Mouse (Mus musculus): ENCODE measurements around the gene Ugt1a7c. TPM values are rescaled to one million over a fixed set of nuclear protein-coding genes. Genes with fewer than 3 reads are reported as not detected.
"Not testable (repeated sequence)": the region's sequence is repeated elsewhere in the genome, so short reads cannot be mapped to it uniquely, and the experiment has no call there.

Gene Ugt1a7c
- polyA plus RNA-seq, 1 experiment from 2014 or later = 4.2 TPM

- Histone ChIP-seq H3K9me3 (peaks cover 30% of the 10 kb centered on the region), H3K27ac (no peak overlapping the region), H3K4me1 (no peaks in the 10 kb centered on the region), H3K9ac (no peak overlapping the region), H3K4me3 (no peak overlapping the region), H3K4me2 (no peak overlapping the region), H3K36me3 (no peaks in the 10 kb centered on the region), H3K27me3 (no peaks in the 10 kb centered on the region)
- 46% methylated on average over 4 of the region's 4 CpGs for WGBS
- no peak for ATAC-seq (ENCODE audit: insufficient number of reproducible peaks, low FRiP score, low TSS enrichment, low read depth)
These were observed 123.7 kb downstream of the Ugt1a7c start for GRCm38 (mm10) chr1:88218591-88218990.

- no peak for ATAC-seq (ENCODE audit: insufficient number of reproducible peaks, low FRiP score, low TSS enrichment, low read depth)
- Histone ChIP-seq H3K4me2 (no peak overlapping the region), H3K9ac (no peak overlapping the region), H3K9me3 (peaks cover 25% of the 10 kb centered on the region), H3K27ac (no peak overlapping the region), H3K36me3 (no peaks in the 10 kb centered on the region), H3K27me3 (no peaks in the 10 kb centered on the region), H3K4me3 (no peak overlapping the region), H3K4me1 (no peaks in the 10 kb centered on the region)
- WGBS = 16% methylated on average over 1 of the region's 1 CpGs
These were observed 124.2 kb downstream of the Ugt1a7c start for GRCm38 (mm10) chr1:88219054-88219453.

- H3K36me3 ChIP-seq = no peaks in the 10 kb centered on the region
- H3K9ac ChIP-seq = no peak overlapping the region
- ATAC-seq (ENCODE audit: insufficient number of reproducible peaks, low FRiP score, low TSS enrichment, low read depth) = no peak
- no peaks in the 10 kb centered on the region for H3K27me3 ChIP-seq
- no peak overlapping the region for H3K27ac ChIP-seq
- no peak overlapping the region for H3K4me2 ChIP-seq
- no peak overlapping the region for H3K4me3 ChIP-seq
- H3K9me3 ChIP-seq = peaks cover 16% of the 10 kb centered on the region
- H3K4me1 ChIP-seq = no peaks in the 10 kb centered on the region
These were observed 125.5 kb downstream of the Ugt1a7c start for GRCm38 (mm10) chr1:88220336-88220735.

GRCm38 (mm10) chr1:88222216-88222615 is 127.4 kb downstream of the Ugt1a7c start:
- Histone ChIP-seq H3K27ac (no peak overlapping the region), H3K4me2 (no peak overlapping the region), H3K36me3 (no peaks in the 10 kb centered on the region), H3K4me1 (no peaks in the 10 kb centered on the region), H3K9me3 (peaks cover 22% of the 10 kb centered on the region), H3K4me3 (no peak overlapping the region), H3K27me3 (no peaks in the 10 kb centered on the region), H3K9ac (no peak overlapping the region)
- 44% methylated on average over 2 of the region's 2 CpGs for WGBS
- ATAC-seq (ENCODE audit: insufficient number of reproducible peaks, low FRiP score, low TSS enrichment, low read depth) = no peak

GRCm38 (mm10) chr1:88223011-88223515 is 128.2 kb downstream of the Ugt1a7c start:
- H3K27me3 ChIP-seq; ATAC-seq (ENCODE audit: insufficient number of reproducible peaks, low FRiP score, low TSS enrichment, low read depth); H3K27ac ChIP-seq; H3K36me3 ChIP-seq; H3K4me2 ChIP-seq; H3K4me3 ChIP-seq; H3K9ac ChIP-seq; H3K4me1 ChIP-seq: not testable (repeated sequence)
- H3K9me3 ChIP-seq = peaks cover 24% of the 10 kb centered on the region

- Histone ChIP-seq H3K9me3 (peaks cover 29% of the 10 kb centered on the region), H3K4me3 (no peak overlapping the region), H3K4me2 (no peak overlapping the region), H3K4me1 (no peaks in the 10 kb centered on the region), H3K27me3 (no peaks in the 10 kb centered on the region), H3K27ac (no peak overlapping the region), H3K9ac (no peak overlapping the region), H3K36me3 (no peaks in the 10 kb centered on the region)
- ATAC-seq (ENCODE audit: insufficient number of reproducible peaks, low FRiP score, low TSS enrichment, low read depth) = no peak
- 53% methylated on average over 1 of the region's 1 CpGs for WGBS
These were observed 128.7 kb downstream of the Ugt1a7c start for GRCm38 (mm10) chr1:88223591-88223990.

- WGBS = 63% methylated on average over 2 of the region's 2 CpGs
- Histone ChIP-seq H3K9me3 (peaks cover 35% of the 10 kb centered on the region), H3K27ac (no peak overlapping the region), H3K36me3 (no peaks in the 10 kb centered on the region), H3K27me3 (no peaks in the 10 kb centered on the region), H3K4me1 (no peaks in the 10 kb centered on the region), H3K4me2 (no peak overlapping the region), H3K4me3 (no peak overlapping the region), H3K9ac (no peak overlapping the region)
- no peak for ATAC-seq (ENCODE audit: insufficient number of reproducible peaks, low FRiP score, low TSS enrichment, low read depth)
These were observed 129.3 kb downstream of the Ugt1a7c start for GRCm38 (mm10) chr1:88224029-88224776.

GRCm38 (mm10) chr1:88225301-88225700 is 130.4 kb downstream of the Ugt1a7c start:
- not testable (repeated sequence) for H3K4me2 ChIP-seq; H3K4me1 ChIP-seq; H3K9ac ChIP-seq; H3K27me3 ChIP-seq; H3K4me3 ChIP-seq; H3K27ac ChIP-seq; ATAC-seq (ENCODE audit: insufficient number of reproducible peaks, low FRiP score, low TSS enrichment, low read depth); H3K36me3 ChIP-seq
- peaks cover 46% of the 10 kb centered on the region for H3K9me3 ChIP-seq
- WGBS = 36% methylated on average over 2 of the region's 2 CpGs

- Histone ChIP-seq H3K4me3 (no peak overlapping the region), H3K9ac (no peak overlapping the region), H3K36me3 (no peaks in the 10 kb centered on the region), H3K9me3 (peaks cover 47% of the 10 kb centered on the region), H3K27ac (no peak overlapping the region), H3K27me3 (no peaks in the 10 kb centered on the region), H3K4me1 (no peaks in the 10 kb centered on the region), H3K4me2 (no peak overlapping the region)
- no peak for ATAC-seq (ENCODE audit: insufficient number of reproducible peaks, low FRiP score, low TSS enrichment, low read depth)
These were observed 130.9 kb downstream of the Ugt1a7c start for GRCm38 (mm10) chr1:88225741-88226140.

GRCm38 (mm10) chr1:88226670-88227379 is 132.0 kb downstream of the Ugt1a7c start, which contains the start of gene Mroh2a:
Mroh2a (plus strand) TSS chr1:88226986.
- no peaks in the 10 kb centered on the region for H3K4me1 ChIP-seq
- H3K4me2 ChIP-seq = no peak within 1 kb of the TSS
- no peak for ATAC-seq (ENCODE audit: insufficient number of reproducible peaks, low FRiP score, low TSS enrichment, low read depth)
- 52% methylated on average over 5 of the region's 5 CpGs for WGBS
- H3K9me3 ChIP-seq = peaks cover 54% of the 10 kb centered on the region
- H3K27me3 ChIP-seq = no peaks in the 10 kb centered on the region
- no peak within 1 kb of the TSS for H3K27ac ChIP-seq
- no peak within 1 kb of the TSS for H3K9ac ChIP-seq
- H3K4me3 ChIP-seq = no peak within 1 kb of the TSS
- H3K36me3 ChIP-seq = no peaks in the 10 kb centered on the region

- H3K36me3 ChIP-seq = no peaks in the 10 kb centered on the region
- H3K4me3 ChIP-seq = no peak overlapping the region
- H3K27ac ChIP-seq = no peak overlapping the region
- no peaks in the 10 kb centered on the region for H3K27me3 ChIP-seq
- peaks cover 59% of the 10 kb centered on the region for H3K9me3 ChIP-seq
- WGBS = 58% methylated on average over 2 of the region's 2 CpGs
- no peak overlapping the region for H3K9ac ChIP-seq
- no peak overlapping the region for H3K4me2 ChIP-seq
- H3K4me1 ChIP-seq = no peaks in the 10 kb centered on the region
- no peak for ATAC-seq (ENCODE audit: insufficient number of reproducible peaks, low FRiP score, low TSS enrichment, low read depth)
These were observed 132.6 kb downstream of the Ugt1a7c start for GRCm38 (mm10) chr1:88227482-88227881.

- ATAC-seq (ENCODE audit: insufficient number of reproducible peaks, low FRiP score, low TSS enrichment, low read depth) = no peak
- Histone ChIP-seq H3K9me3 (peaks cover 63% of the 10 kb centered on the region), H3K27me3 (no peaks in the 10 kb centered on the region), H3K27ac (no peak overlapping the region), H3K36me3 (no peaks in the 10 kb centered on the region), H3K4me1 (no peaks in the 10 kb centered on the region), H3K4me3 (no peak overlapping the region), H3K4me2 (no peak overlapping the region), H3K9ac (no peak overlapping the region)
- 72% methylated on average over 7 of the region's 7 CpGs for WGBS
These were observed 133.3 kb downstream of the Ugt1a7c start for GRCm38 (mm10) chr1:88228121-88228520.

All from limb, embryonic 15.5 days (tissue).